Mouse (Mus musculus) bone marrow macrophage, adult 2 months (primary cell): ENCODE measurements at regions not wholly inside any gene's neighbourhood (a gene's known extent, or its start where the extent isn't known, plus 50 kb on each side); places are given as distances from the start of the nearest gene placed in this dataset.

Experiments used
- H3K27ac ChIP-seq: 2 replicates; pipeline ENCODE4 v1.5.1; 2012; ENCODE audit warnings: low read depth, low read length; ENCODE audit not compliant: insufficient read depth
- H3K4me1 ChIP-seq: 2 replicates; pipeline ENCODE4 v1.6.1; 2012; ENCODE audit warnings: low read length; ENCODE audit not compliant: control insufficient read depth, insufficient read depth
- H3K4me3 ChIP-seq: 2 replicates; pipeline ENCODE4 v1.5.1; 2012; ENCODE audit warnings: mild to moderate bottlenecking, low read length, moderate library complexity; ENCODE audit not compliant: insufficient read depth
- CTCF ChIP-seq: IDR thresholded peaks from 2 replicates; pipeline ENCODE4 v1.5.1; 2012; ENCODE audit warnings: low read depth, mild to moderate bottlenecking, low read length, moderate library complexity
- POLR2A ChIP-seq: IDR thresholded peaks from 2 replicates; pipeline ENCODE4 v1.6.1; 2012; ENCODE audit warnings: mild to moderate bottlenecking, low read depth, low read length, borderline replicate concordance

GRCm38 (mm10) chr8:125327551-125328262 is 241.9 kb downstream of the Sipa1l2 start:
- Histone ChIP-seq H3K4me1 (peaks cover 28% of the 10 kb centered on the region), H3K27ac (0 out of 2 replicates have a peak overlapping the region, but pooled peaks have one; percentile 5), H3K4me3 (no peak overlapping the region)
- TF ChIP-seq CTCF = no peak
- TF ChIP-seq POLR2A = no peak

- H3K4me1 ChIP-seq = peaks cover 28% of the 10 kb centered on the region
- TF ChIP-seq POLR2A = no peak
- TF ChIP-seq CTCF = no peak
- peak overlapping the region; percentile 14; the same call in 1 of the 2 replicates for H3K27ac ChIP-seq
- H3K4me3 ChIP-seq = no peak overlapping the region
These were observed 242.6 kb downstream of the Sipa1l2 start for GRCm38 (mm10) chr8:125327006-125327405.

DNA sequence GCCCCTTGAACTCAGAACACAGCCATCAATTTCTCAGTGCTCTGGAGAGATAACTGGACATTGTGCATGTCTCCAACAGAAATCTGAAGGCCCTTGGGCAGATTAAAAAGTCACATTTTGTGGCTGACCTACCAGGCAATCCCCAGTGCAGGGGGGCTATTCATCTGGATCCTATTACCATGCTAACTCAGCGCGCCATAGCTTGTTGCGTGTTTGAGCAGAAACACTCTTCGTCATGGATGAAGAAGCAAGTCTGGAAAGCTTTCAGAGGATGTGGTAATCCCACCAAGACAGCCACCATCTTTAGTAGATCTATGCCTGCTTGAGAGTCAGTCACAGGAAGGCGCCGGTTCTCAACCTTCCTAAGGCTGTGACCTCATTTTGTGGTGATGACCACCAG is 243.9 kb downstream of the Sipa1l2 start:
- no peak overlapping the region for H3K27ac ChIP-seq
- TF ChIP-seq POLR2A (no peak), CTCF (no peak)
- H3K4me3 ChIP-seq = no peak overlapping the region
- H3K4me1 ChIP-seq = peaks cover 28% of the 10 kb centered on the region

- Histone ChIP-seq H3K4me1 (peaks cover 17% of the 10 kb centered on the region), H3K4me3 (no peak overlapping the region), H3K27ac (no peak overlapping the region)
- TF ChIP-seq POLR2A = no peak
- no peak for TF ChIP-seq CTCF
These were observed 247.0 kb downstream of the Sipa1l2 start for GRCm38 (mm10) chr8:125322561-125322960.

- TF ChIP-seq POLR2A = no peak
- peaks cover 6% of the 10 kb centered on the region for H3K4me1 ChIP-seq
These were observed 252.0 kb downstream of the Sipa1l2 start for GRCm38 (mm10) chr8:125317584-125317991.

DNA sequence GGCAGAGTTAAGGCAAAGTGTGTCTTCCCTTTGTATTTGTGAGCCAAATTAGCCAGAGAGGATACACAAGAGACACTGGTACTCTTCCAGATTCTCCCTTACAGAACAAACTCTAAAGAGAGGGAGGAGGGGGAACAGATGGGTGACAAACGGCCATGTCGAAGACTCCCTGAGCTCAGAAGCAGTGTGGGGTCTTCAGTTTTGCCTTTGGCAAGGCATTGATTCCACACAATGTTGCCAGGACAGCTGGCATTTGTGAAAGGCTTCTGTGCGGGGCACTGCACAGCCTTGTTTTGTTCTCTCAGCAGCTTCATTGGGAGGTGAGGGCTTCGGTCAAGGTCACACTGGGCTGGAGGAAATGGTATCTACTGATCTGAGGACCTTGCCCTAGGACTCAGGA is 253.9 kb downstream of the Sipa1l2 start:
- Histone ChIP-seq H3K27ac (no peak overlapping the region), H3K4me3 (no peak overlapping the region), H3K4me1 (peaks cover 12% of the 10 kb centered on the region)
- TF ChIP-seq POLR2A (no peak), CTCF (no peak)

More at GRCm38 (mm10) chr8:125317584-125317991, 252.0 kb downstream of the Sipa1l2 start:
- Histone ChIP-seq H3K4me3 (no peak overlapping the region), H3K27ac (no peak overlapping the region)

DNA sequence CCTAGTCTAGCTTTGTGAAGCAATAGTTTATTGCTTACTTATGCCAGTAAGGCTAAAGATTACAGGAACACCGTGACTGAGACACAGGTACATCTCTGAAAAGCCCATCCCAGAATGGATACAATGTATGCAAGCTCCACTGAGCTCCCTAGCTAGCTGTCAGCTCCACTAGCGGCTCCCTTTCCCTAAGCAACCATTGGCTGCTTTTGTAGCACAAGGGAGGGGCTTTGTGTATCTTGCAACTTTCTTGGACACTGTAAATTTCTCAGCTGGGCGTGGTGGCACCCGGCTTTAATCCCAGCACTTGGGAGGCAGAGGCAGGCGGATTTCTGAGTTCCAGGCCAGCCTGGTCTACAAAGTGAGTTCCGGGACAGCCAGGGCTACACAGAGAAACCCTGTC is 254.6 kb downstream of the Sipa1l2 start:
- Histone ChIP-seq H3K4me3 (no peak overlapping the region), H3K27ac (no peak overlapping the region), H3K4me1 (peaks cover 12% of the 10 kb centered on the region)
- TF ChIP-seq POLR2A = no peak
- no peak for TF ChIP-seq CTCF

GRCm38 (mm10) chr8:125314221-125314984 is 255.2 kb downstream of the Sipa1l2 start:
- H3K4me3 ChIP-seq = no peak overlapping the region
- H3K4me1 ChIP-seq = peaks cover 12% of the 10 kb centered on the region
- H3K27ac ChIP-seq = no peak overlapping the region
- TF ChIP-seq CTCF (no peak), POLR2A (no peak)

DNA sequence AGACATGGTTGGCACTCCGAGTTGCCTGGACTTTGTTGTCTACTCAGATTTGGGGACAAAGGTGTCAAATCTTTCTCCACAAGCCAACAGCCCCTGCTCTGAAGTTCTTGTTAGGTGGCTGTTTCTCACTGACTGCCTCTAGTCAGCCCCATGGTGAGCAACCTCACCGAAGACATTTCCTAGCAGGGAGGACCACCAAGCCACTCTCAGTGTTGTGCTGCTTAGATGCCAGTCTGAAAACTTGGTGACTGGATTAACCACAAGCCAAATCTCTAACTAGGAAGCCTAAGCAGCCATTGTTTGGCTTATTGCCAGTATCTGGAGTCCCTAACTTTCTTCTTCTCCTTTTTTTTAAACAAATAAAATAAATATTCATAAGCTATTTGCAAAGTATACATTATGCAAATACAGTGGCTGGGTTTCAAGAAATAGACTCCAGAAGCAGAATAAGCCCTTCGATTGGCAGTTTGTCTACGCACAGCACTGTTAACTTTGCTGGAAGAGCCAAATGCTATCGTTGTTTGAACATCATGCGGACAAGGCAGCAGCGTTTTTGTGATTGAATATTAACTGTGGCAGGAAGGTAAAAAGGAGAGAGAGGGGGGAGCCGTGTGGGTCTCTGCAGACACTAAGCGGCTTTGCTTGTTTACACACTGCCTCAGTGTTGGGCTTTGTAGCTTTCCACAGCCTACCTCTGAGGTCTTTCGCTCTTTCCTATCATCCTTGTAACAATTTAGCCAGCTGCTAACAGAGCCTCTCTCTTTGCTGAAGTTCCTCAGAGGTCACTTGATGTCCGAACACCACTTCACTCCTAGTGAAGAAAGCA is 257.4 kb downstream of the Disc1 start:
- H3K4me1 ChIP-seq = peaks cover 7% of the 10 kb centered on the region
- TF ChIP-seq POLR2A (no peak), CTCF (no peak)
- no peak overlapping the region for H3K27ac ChIP-seq
- no peak overlapping the region for H3K4me3 ChIP-seq
